ENCODE assay signal across 12 mouse cellular contexts in genomic region chr2:166549871-166550270, GRCm38 (mm10).
DNase-seq lines count a peak whose midpoint lies in the region; ATAC-seq lines count a peak whose summit lies in the region.
"Had no signal": no experiment of that assay in that cellular context is flagged by ENCODE, and none has a peak within 500 bp of the region (broad histone marks: within the 10 kb centered on the region; RNA-seq: fewer than 3 reads in every experiment).

No protein-coding gene starts in this region.

- 0 out of 2 replicates have a peak, but pooled peaks cover 2% of the 10 kb centered on the region for H3K4me1 ChIP-seq in heart, embryonic 16.5 days (ENCODE audit: control insufficient read depth, insufficient read depth, low read length)
- H3K4me1 ChIP-seq in embryonic facial prominence, embryonic 12.5 days: peaks cover 21% of the 10 kb centered on the region
- H3K4me1 ChIP-seq in hindbrain, embryonic 14.5 days (replicated peaks; ENCODE audit: control insufficient read depth, insufficient read depth, low read length): peaks cover 12% of the 10 kb centered on the region; the same call in 1 of the 2 replicates
- peaks cover 54% of the 10 kb centered on the region for H3K4me1 ChIP-seq in neural tube, embryonic 13.5 days (replicated peaks)

- WGBS in heart, embryonic 16.5 days: 86% methylated on average over 8 of the region's 8 CpGs
- WGBS in embryonic facial prominence, embryonic 12.5 days: 81% methylated on average over 8 of the region's 8 CpGs
- WGBS in hindbrain, embryonic 14.5 days: 30% methylated on average over 8 of the region's 8 CpGs
- 34% methylated on average over 8 of the region's 8 CpGs for WGBS in neural tube, embryonic 13.5 days

- no peaks in the 10 kb centered on the region for H3K9me3 ChIP-seq in heart, embryonic 16.5 days (replicated peaks; ENCODE audit: control insufficient read depth, low read length)
- H3K9me3 ChIP-seq in embryonic facial prominence, embryonic 12.5 days: no peaks in the 10 kb centered on the region
- no peaks in the 10 kb centered on the region for H3K9me3 ChIP-seq in hindbrain, embryonic 14.5 days (ENCODE audit: control insufficient read depth, low read length)
- H3K9me3 ChIP-seq in neural tube, embryonic 13.5 days: no peaks in the 10 kb centered on the region

- no peak overlapping the region for H3K4me2 ChIP-seq in heart, embryonic 16.5 days (ENCODE audit: low read depth, low read length)
- no peak overlapping the region for H3K4me2 ChIP-seq in embryonic facial prominence, embryonic 12.5 days (replicated peaks)
- H3K4me2 ChIP-seq in hindbrain, embryonic 14.5 days (replicated peaks): no peak overlapping the region
- no peak overlapping the region for H3K4me2 ChIP-seq in neural tube, embryonic 13.5 days

- no peaks in the 10 kb centered on the region for H3K27me3 ChIP-seq in heart, embryonic 16.5 days (ENCODE audit: control insufficient read depth, insufficient read depth, low read length)
- no peaks in the 10 kb centered on the region for H3K27me3 ChIP-seq in embryonic facial prominence, embryonic 12.5 days
- H3K27me3 ChIP-seq in hindbrain, embryonic 14.5 days (ENCODE audit: control insufficient read depth, insufficient read depth, low read length): no peaks in the 10 kb centered on the region
- H3K27me3 ChIP-seq in neural tube, embryonic 13.5 days: peaks cover 16% of the 10 kb centered on the region; the same call in 1 of the 2 replicates

- no peak overlapping the region for H3K9ac ChIP-seq in heart, embryonic 16.5 days (ENCODE audit: low read length)
- no peak overlapping the region for H3K9ac ChIP-seq in embryonic facial prominence, embryonic 12.5 days
- peak overlapping the region; percentile 30; the same call in 1 of the 2 replicates for H3K9ac ChIP-seq in hindbrain, embryonic 14.5 days
- peak overlapping the region; percentile 32; the same call in 1 of the 2 replicates for H3K9ac ChIP-seq in neural tube, embryonic 13.5 days

- no peaks in the 10 kb centered on the region for H3K36me3 ChIP-seq in heart, embryonic 16.5 days (ENCODE audit: control insufficient read depth, insufficient read depth)
- no peaks in the 10 kb centered on the region for H3K36me3 ChIP-seq in embryonic facial prominence, embryonic 12.5 days
- H3K36me3 ChIP-seq in hindbrain, embryonic 14.5 days (replicated peaks; ENCODE audit: control insufficient read depth, insufficient read depth): no peaks in the 10 kb centered on the region
- no peaks in the 10 kb centered on the region for H3K36me3 ChIP-seq in neural tube, embryonic 13.5 days

- 0 out of 2 replicates have a peak overlapping the region, but pooled peaks have one; percentile 4 for H3K27ac ChIP-seq in heart, embryonic 16.5 days (ENCODE audit: low read length)
- peak overlapping the region; percentile 33; the same call in 1 of the 2 replicates for H3K27ac ChIP-seq in embryonic facial prominence, embryonic 12.5 days
- H3K27ac ChIP-seq in hindbrain, embryonic 14.5 days: no peak overlapping the region
- peak overlapping the region; percentile 71 for H3K27ac ChIP-seq in neural tube, embryonic 13.5 days (replicated peaks)
- H3K27ac ChIP-seq: kidney, postnatal 0 days had no signal

- H3K4me3 ChIP-seq in heart, embryonic 16.5 days (ENCODE audit: low read length): no peak overlapping the region
- no peak overlapping the region for H3K4me3 ChIP-seq in embryonic facial prominence, embryonic 12.5 days
- H3K4me3 ChIP-seq in hindbrain, embryonic 14.5 days (replicated peaks; ENCODE audit: low read length): no peak overlapping the region
- H3K4me3 ChIP-seq in neural tube, embryonic 13.5 days: no peak overlapping the region

- DNase-seq in heart, adult 11 months: no peak
- DNase-seq in hindbrain, embryonic 14.5 days (ENCODE audit: low spot score): no peak
- no peak for DNase-seq in urinary bladder, postnatal 25 days (ENCODE audit: low spot score)
- no peak for DNase-seq in urinary bladder, postnatal 14 days (ENCODE audit: low spot score)
- DNase-seq in urinary bladder, postnatal 36 days (ENCODE audit: low spot score in 2 of 2): no peak
- DNase-seq: heart, postnatal 4 days; spleen, adult 18-20 months had no signal

- ATAC-seq in heart, embryonic 16.5 days (replicated peaks; ENCODE audit: extremely low read depth, insufficient read depth, low FRiP score): 0 out of 2 replicates have a peak, but pooled peaks have one; percentile 24
- no peak for ATAC-seq in embryonic facial prominence, embryonic 12.5 days (ENCODE audit: insufficient number of reproducible peaks, insufficient read depth, low FRiP score, low TSS enrichment)
- peak; percentile 52; the same call in 1 of the 2 replicates for ATAC-seq in hindbrain, embryonic 14.5 days (ENCODE audit: low FRiP score)
- peak; percentile 79 for ATAC-seq in neural tube, embryonic 13.5 days (ENCODE audit: low read depth)
- ATAC-seq: lung, postnatal 0 days had no signal

Comparison
In these comparisons a context has a peak if more than half of its experiments do, and no peak if none do; other contexts are left out.
1. H3K9ac ChIP-seq: peak in hindbrain, embryonic 14.5 days (single experiment) and neural tube, embryonic 13.5 days (single experiment); none in heart, embryonic 16.5 days (single experiment) and embryonic facial prominence, embryonic 12.5 days (single experiment).